Mouse (Mus musculus) cerebellum, adult 2 months (tissue): Measurements from ENCODE around the gene Sema4b.

Source experiments
- CTCF ChIP-seq: fragments of 200-500 bp; IDR thresholded peaks from 2 replicates; pipeline ENCODE4 v1.5.1; 2011; ENCODE audit warnings: low read depth, mild to moderate bottlenecking, control low read depth, low read length, moderate library complexity, borderline replicate concordance; ENCODE audit not compliant: insufficient read depth
- POLR2A ChIP-seq: fragments of 200-500 bp; IDR thresholded peaks from 2 replicates; pipeline ENCODE4 v1.6.1; 2011; ENCODE audit warnings: low read length, control low read depth, borderline replicate concordance; ENCODE audit not compliant: insufficient read depth

- TF ChIP-seq POLR2A (no peak), CTCF (no peak)
Measured at GRCm38 (mm10) chr7:80195146-80195545, 8.5 kb downstream of the Sema4b start.
